Mouse (Mus musculus) liver, embryonic 15.5 days (tissue): Measurements from ENCODE around the gene Cnot3. TPM values are rescaled to one million over a fixed set of nuclear protein-coding genes. Genes with fewer than 3 reads are reported as not detected.

Experiments
- ATAC-seq: fragments of 200-750 bp; cut with Nextera tagmentation; 2 replicates; pipeline ENCODE4 v1.8.0; 2017; ENCODE audit warnings: moderate number of reproducible peaks, mild to moderate bottlenecking, moderate library complexity; ENCODE audit not compliant: insufficient read depth
- H3K27ac ChIP-seq: fragments of 300-500 bp; sonication (generic); replicated peaks from 2 replicates; pipeline ENCODE4 v1.5.1; 2015; ENCODE audit warnings: mild to moderate bottlenecking, inconsistent platforms
- H3K27me3 ChIP-seq: fragments of 300-500 bp; sonication (generic); 2 replicates; pipeline ENCODE4 v1.6.1; 2015; ENCODE audit warnings: mild to moderate bottlenecking, inconsistent platforms
- H3K36me3 ChIP-seq: fragments of 300-500 bp; sonication (generic); replicated peaks from 2 replicates; pipeline ENCODE4 v1.6.1; 2015; ENCODE audit warnings: moderate library complexity, mild to moderate bottlenecking, inconsistent platforms
- H3K4me1 ChIP-seq: fragments of 300-500 bp; sonication (generic); replicated peaks from 2 replicates; pipeline ENCODE4 v1.6.1; 2015; ENCODE audit warnings: inconsistent platforms
- H3K4me2 ChIP-seq: fragments of 300-500 bp; sonication (generic); 2 replicates; pipeline ENCODE4 v1.6.1; 2015; ENCODE audit warnings: moderate library complexity, mild to moderate bottlenecking, inconsistent platforms
- H3K4me3 ChIP-seq: fragments of 300-500 bp; sonication (generic); replicated peaks from 2 replicates; pipeline ENCODE4 v1.5.1; 2015; ENCODE audit warnings: mild to moderate bottlenecking, inconsistent platforms
- H3K9ac ChIP-seq: fragments of 300-500 bp; sonication (generic); 2 replicates; pipeline ENCODE4 v1.6.1; 2015; ENCODE audit warnings: moderate library complexity, mild to moderate bottlenecking, inconsistent platforms
- H3K9me3 ChIP-seq: fragments of 300-500 bp; sonication (generic); replicated peaks from 2 replicates; pipeline ENCODE4 v1.6.1; 2016; ENCODE audit warnings: inconsistent platforms
- whole genome bisulfite sequencing: fragments of 180-500 bp; shearing (Covaris S2); methylation state at CpG from one replicate; pipeline ENCODE4 v1.1.7; 2015; ENCODE audit warnings: mixed read lengths; ENCODE audit not compliant: insufficient replicate concordance; 5-methylcytosine and 5-hydroxymethylcytosine counted together
- polyA plus RNA-seq: library from polyadenylated mRNA; unstranded; fragments of >200 nt; fragmentation: Nextera tagmentation; extraction: Ambion mirVana; gene quantifications from 2 replicates; pipeline ENCODE4 v1.2.1, GENCODE M21; 2015

Gene Cnot3
- polyA plus RNA-seq, 1 experiment from 2014 or later, result 17.7 TPM

- H3K4me1 ChIP-seq, result peaks cover 40% of the 10 kb centered on the region
Measured at GRCm38 (mm10) chr7:3646641-3647040, 1.6 kb downstream of the Cnot3 start.

GRCm38 (mm10) chr7:3656966-3657365 is 11.9 kb downstream of the Cnot3 start:
- Histone ChIP-seq H3K4me2 (no peak overlapping the region), H3K4me1 (no peaks in the 10 kb centered on the region), H3K27me3 (no peaks in the 10 kb centered on the region), H3K4me3 (no peak overlapping the region), H3K9me3 (no peaks in the 10 kb centered on the region), H3K9ac (no peak overlapping the region), H3K27ac (no peak overlapping the region), H3K36me3 (peaks cover 100% of the 10 kb centered on the region)
- 81% methylated on average over 4 of the region's 4 CpGs for WGBS
- ATAC-seq, result no peak

More at GRCm38 (mm10) chr7:3646641-3647040, 1.6 kb downstream of the Cnot3 start:
- H3K36me3 ChIP-seq, result peaks cover 36% of the 10 kb centered on the region
- no peaks in the 10 kb centered on the region for H3K27me3 ChIP-seq
- H3K4me3 ChIP-seq, result peak overlapping the region; percentile 100
- WGBS, result 47% methylated on average over 4 of the region's 4 CpGs
- H3K9me3 ChIP-seq, result no peaks in the 10 kb centered on the region
- peak overlapping the region; percentile 82 for H3K4me2 ChIP-seq
- H3K9ac ChIP-seq, result peak overlapping the region; percentile 100
- H3K27ac ChIP-seq, result peak overlapping the region; percentile 97; the same call in 1 of the 2 replicates
- ATAC-seq, result no peak

- no peak overlapping the region for H3K4me3 ChIP-seq
- WGBS, result 93% methylated on average over 14 of the region's 14 CpGs
- H3K9me3 ChIP-seq, result no peaks in the 10 kb centered on the region
- ATAC-seq, result no peak
- no peak overlapping the region for H3K9ac ChIP-seq
- H3K4me1 ChIP-seq, result peaks cover 7% of the 10 kb centered on the region
- H3K4me2 ChIP-seq, result no peak overlapping the region
- peaks cover 98% of the 10 kb centered on the region for H3K36me3 ChIP-seq
- H3K27ac ChIP-seq, result no peak overlapping the region
- no peaks in the 10 kb centered on the region for H3K27me3 ChIP-seq
Measured at GRCm38 (mm10) chr7:3658578-3658977, 13.5 kb downstream of the Cnot3 start.

DNA sequence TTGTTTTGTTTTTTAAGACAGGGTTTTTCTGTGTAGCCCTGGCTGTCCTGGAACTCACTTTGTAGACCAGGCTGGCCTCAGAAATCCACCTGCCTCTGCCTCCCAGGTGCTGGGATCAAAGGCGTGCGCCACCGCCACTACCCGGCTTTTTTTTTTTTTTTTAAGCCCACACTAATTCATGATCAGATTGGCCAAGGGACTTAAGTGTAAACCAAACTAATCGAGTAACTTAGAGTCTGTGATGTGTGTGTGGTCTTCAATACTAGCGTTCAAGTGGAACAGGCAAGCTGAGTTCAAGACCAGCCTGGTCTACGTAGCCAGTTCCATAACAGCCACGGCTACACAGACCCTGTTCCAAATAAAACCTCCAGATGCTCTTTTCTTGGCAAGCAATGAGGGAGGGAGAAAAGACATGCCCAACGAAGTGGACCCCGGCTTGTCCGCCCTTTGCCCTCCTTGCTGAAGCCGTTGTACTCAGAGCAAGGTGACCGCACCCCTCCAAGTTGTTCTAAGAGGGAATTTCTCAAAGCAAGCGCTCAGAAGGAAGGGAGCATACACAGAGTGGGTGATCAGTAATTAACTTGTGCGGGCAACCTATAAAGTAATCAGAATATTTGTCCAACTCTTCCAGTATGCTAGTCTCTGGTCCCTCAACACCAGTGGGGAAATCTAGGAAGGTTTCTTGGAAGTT is 19.6 kb downstream of the Cnot3 start:
- Histone ChIP-seq H3K27me3 (no peaks in the 10 kb centered on the region), H3K9ac (peak overlapping the region; percentile 81), H3K9me3 (no peaks in the 10 kb centered on the region), H3K4me2 (peak overlapping the region; percentile 91), H3K4me1 (peaks cover 42% of the 10 kb centered on the region), H3K4me3 (peak overlapping the region; percentile 74), H3K36me3 (peaks cover 40% of the 10 kb centered on the region), H3K27ac (peak overlapping the region; percentile 93)
- 22% methylated on average over 15 of the region's 15 CpGs for WGBS
- ATAC-seq, result peak; percentile 45

DNA sequence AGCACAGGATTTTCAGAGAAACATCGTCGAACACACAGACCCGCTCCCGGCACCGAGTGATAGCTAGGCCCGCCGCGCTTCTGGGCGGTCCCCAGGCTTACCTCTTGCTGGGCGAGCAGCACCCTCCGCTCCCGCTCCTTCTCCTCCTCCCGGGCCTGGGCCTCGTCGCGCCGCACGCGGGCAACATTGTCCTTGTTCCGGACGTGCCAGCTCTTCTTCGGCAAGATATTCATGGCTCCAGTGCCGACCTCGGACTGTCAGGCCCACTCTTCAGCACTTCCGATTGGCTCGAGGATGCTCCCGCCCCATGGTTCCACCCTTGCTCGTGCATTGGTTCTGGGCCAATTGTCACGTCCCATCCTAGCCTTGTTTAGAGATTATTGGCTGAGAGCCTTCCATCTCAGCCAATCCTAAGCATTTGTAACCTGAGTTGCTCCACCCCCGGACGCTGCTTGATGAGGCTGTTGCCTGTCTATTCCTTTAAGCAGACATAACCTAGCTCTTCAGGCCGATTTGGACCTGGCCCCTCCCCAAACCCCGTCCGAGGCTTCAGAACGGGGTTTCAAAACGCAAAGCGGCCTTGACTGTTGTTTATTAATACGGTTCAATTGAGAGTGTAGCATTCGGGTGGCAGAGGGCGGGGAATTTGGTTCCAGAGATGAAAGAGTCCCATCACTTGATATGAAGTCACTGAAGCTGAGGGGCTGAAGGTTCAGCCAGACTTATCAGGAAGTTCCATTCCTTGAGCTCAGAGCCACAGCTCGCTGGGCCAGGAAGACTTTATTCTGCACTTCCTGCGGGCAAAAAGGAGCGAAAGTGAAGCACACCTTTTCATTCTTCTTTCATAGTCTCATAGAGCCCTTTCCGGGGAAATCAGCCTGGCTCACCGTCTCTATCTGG is 20.4 kb downstream of the Cnot3 start, which contains the start of gene Leng1:
Leng1 (minus strand) TSS at position 626 of the 900 bp plus-strand sequence.
- peak within 1 kb of the TSS; percentile 81 for H3K9ac ChIP-seq
- 3% methylated on average over 45 of the region's 45 CpGs for WGBS
- H3K27ac ChIP-seq, result peak within 1 kb of the TSS; percentile 93
- no peaks in the 10 kb centered on the region for H3K27me3 ChIP-seq
- H3K4me2 ChIP-seq, result peak within 1 kb of the TSS; percentile 91
- peaks cover 32% of the 10 kb centered on the region for H3K36me3 ChIP-seq
- H3K9me3 ChIP-seq, result no peaks in the 10 kb centered on the region
- H3K4me1 ChIP-seq, result peaks cover 42% of the 10 kb centered on the region
- peak; percentile 98 for ATAC-seq
- H3K4me3 ChIP-seq, result peak within 1 kb of the TSS; percentile 74

GRCm38 (mm10) chr7:3666921-3667391 is 21.9 kb downstream of the Cnot3 start:
- Histone ChIP-seq H3K4me3 (peak overlapping the region; percentile 74), H3K4me1 (peaks cover 42% of the 10 kb centered on the region), H3K9me3 (no peaks in the 10 kb centered on the region), H3K36me3 (peaks cover 17% of the 10 kb centered on the region), H3K9ac (peak overlapping the region; percentile 37), H3K4me2 (peak overlapping the region; percentile 91), H3K27me3 (no peaks in the 10 kb centered on the region), H3K27ac (peak overlapping the region; percentile 93)
- WGBS, result 22% methylated on average over 14 of the region's 14 CpGs
- ATAC-seq, result peak; percentile 8

- no peak overlapping the region for H3K27ac ChIP-seq
- 40% methylated on average over 10 of the region's 10 CpGs for WGBS
- H3K27me3 ChIP-seq, result no peaks in the 10 kb centered on the region
- no peaks in the 10 kb centered on the region for H3K36me3 ChIP-seq
- H3K4me1 ChIP-seq, result no peaks in the 10 kb centered on the region; the same call in 1 of the 2 replicates
- no peak overlapping the region for H3K4me3 ChIP-seq
- ATAC-seq, result peak; percentile 70
- H3K9ac ChIP-seq, result no peak overlapping the region
- no peak overlapping the region for H3K4me2 ChIP-seq
- H3K9me3 ChIP-seq, result no peaks in the 10 kb centered on the region
Measured at GRCm38 (mm10) chr7:3674507-3675227, 29.6 kb downstream of the Cnot3 start.

DNA sequence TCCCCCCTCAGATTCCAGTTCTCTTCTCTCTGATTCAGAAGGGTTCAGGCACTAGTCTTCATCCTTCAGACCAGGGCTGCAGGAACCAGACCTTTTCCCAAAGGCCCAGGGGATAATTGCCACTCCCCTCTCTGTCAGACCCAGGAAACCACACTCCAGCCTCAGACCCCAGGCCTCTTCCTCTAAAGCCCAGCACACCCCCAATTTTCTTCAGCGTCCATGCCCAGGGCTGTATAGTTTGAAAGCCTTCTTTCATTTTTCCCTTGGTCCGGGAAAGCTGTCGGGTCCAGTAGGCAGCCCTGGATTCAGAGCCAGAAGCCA is 30.1 kb downstream of the Cnot3 start:
- H3K27ac ChIP-seq, result no peak overlapping the region
- ATAC-seq, result no peak
- WGBS, result 54% methylated on average over 3 of the region's 3 CpGs

DNA sequence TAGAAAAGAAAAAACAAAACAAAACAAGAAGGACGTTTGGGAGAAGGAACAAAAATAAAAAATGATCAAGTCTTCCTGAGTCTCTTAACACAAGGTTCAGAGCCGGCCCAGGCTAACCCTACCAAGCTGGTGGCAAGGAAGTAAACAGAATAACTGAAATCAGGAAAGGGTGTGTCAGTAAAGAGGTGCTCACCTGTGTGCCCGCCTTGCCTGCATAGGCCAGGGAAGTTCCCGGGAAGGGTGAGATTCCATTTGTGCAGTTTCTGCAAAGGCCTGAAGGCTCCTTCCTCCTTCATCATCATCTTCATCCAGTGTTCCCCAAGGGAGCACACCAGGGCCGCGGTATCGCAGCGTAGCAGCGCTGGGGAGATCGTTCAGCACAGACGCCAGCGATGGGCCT is 31.3 kb downstream of the Cnot3 start:
- Histone ChIP-seq H3K27me3 (no peaks in the 10 kb centered on the region), H3K4me3 (no peak overlapping the region), H3K27ac (no peak overlapping the region), H3K9ac (no peak overlapping the region), H3K36me3 (0 out of 2 replicates have a peak, but pooled peaks cover 6% of the 10 kb centered on the region), H3K4me2 (no peak overlapping the region), H3K4me1 (no peaks in the 10 kb centered on the region; the same call in 1 of the 2 replicates), H3K9me3 (no peaks in the 10 kb centered on the region)
- WGBS, result 70% methylated on average over 12 of the region's 12 CpGs
- ATAC-seq, result no peak

More for the DNA sequence above, 30.1 kb downstream of the Cnot3 start:
- H3K4me1 ChIP-seq, result no peaks in the 10 kb centered on the region; the same call in 1 of the 2 replicates
- H3K4me3 ChIP-seq, result no peak overlapping the region
- 0 out of 2 replicates have a peak, but pooled peaks cover under 1% of the 10 kb centered on the region for H3K36me3 ChIP-seq
- no peak overlapping the region for H3K9ac ChIP-seq
- H3K9me3 ChIP-seq, result no peaks in the 10 kb centered on the region
- H3K27me3 ChIP-seq, result no peaks in the 10 kb centered on the region
- H3K4me2 ChIP-seq, result no peak overlapping the region

- ATAC-seq, result no peak
- no peak within 1 kb of the TSS for H3K27ac ChIP-seq
- no peak within 1 kb of the TSS for H3K4me3 ChIP-seq
- no peaks in the 10 kb centered on the region for H3K9me3 ChIP-seq
- H3K4me1 ChIP-seq, result no peaks in the 10 kb centered on the region; the same call in 1 of the 2 replicates
- H3K9ac ChIP-seq, result no peak within 1 kb of the TSS
- 63% methylated on average over 9 of the region's 9 CpGs for WGBS
- H3K4me2 ChIP-seq, result no peak within 1 kb of the TSS
- H3K27me3 ChIP-seq, result no peaks in the 10 kb centered on the region
- 0 out of 2 replicates have a peak, but pooled peaks cover 6% of the 10 kb centered on the region for H3K36me3 ChIP-seq
Measured at GRCm38 (mm10) chr7:3677342-3677741, 32.3 kb downstream of the Cnot3 start, which contains the start of gene Tmc4. Gene Tmc4, minus strand, starts transcription at chr7:3677553.
